Mouse (Mus musculus): ENCODE results near the gene Ccnt2. TPM values are rescaled to one million over a fixed set of nuclear protein-coding genes. Genes with fewer than 3 reads are reported as not detected.
"Not testable (repeated sequence)": the region's sequence is repeated elsewhere in the genome, so short reads cannot be mapped to it uniquely, and the experiment has no call there.

The Ccnt2 gene
- polyA plus RNA-seq, 1 experiment from 2014 or later = 80.8 TPM

- Histone ChIP-seq H3K4me3 (replicated peaks; ENCODE audit: low read length) (no peak overlapping the region), H3K27ac (ENCODE audit: low read length) (no peak overlapping the region), H3K27me3 (ENCODE audit: control insufficient read depth, insufficient read depth, low read length) (no peaks in the 10 kb centered on the region), H3K4me2 (ENCODE audit: low read depth, low read length) (no peak overlapping the region), H3K4me1 (ENCODE audit: control insufficient read depth, insufficient read depth, low read length) (no peaks in the 10 kb centered on the region), H3K36me3 (ENCODE audit: control insufficient read depth, insufficient read depth, low read length) (no peaks in the 10 kb centered on the region), H3K9ac (ENCODE audit: low read length) (no peak overlapping the region), H3K9me3 (replicated peaks; ENCODE audit: control insufficient read depth, low read length) (no peaks in the 10 kb centered on the region)
- ATAC-seq (ENCODE audit: insufficient read depth, low FRiP score) = peak; percentile 64; the same call in 1 of the 2 replicates
- 65% methylated on average over 5 of the region's 5 CpGs for WGBS
These were observed 17.4 kb upstream of the Ccnt2 start for GRCm38 (mm10) chr1:127756331-127757163.

GRCm38 (mm10) chr1:127757164-127757545 is 16.8 kb upstream of the Ccnt2 start:
- H3K4me3 ChIP-seq (replicated peaks; ENCODE audit: low read length); H3K4me1 ChIP-seq (ENCODE audit: control insufficient read depth, insufficient read depth, low read length); ATAC-seq (ENCODE audit: insufficient read depth, low FRiP score); H3K9ac ChIP-seq (ENCODE audit: low read length); H3K27me3 ChIP-seq (ENCODE audit: control insufficient read depth, insufficient read depth, low read length); H3K36me3 ChIP-seq (ENCODE audit: control insufficient read depth, insufficient read depth, low read length); H3K4me2 ChIP-seq (ENCODE audit: low read depth, low read length); H3K9me3 ChIP-seq (replicated peaks; ENCODE audit: control insufficient read depth, low read length); H3K27ac ChIP-seq (ENCODE audit: low read length): not testable (repeated sequence)
- WGBS = 92% methylated on average over 3 of the region's 3 CpGs

GRCm38 (mm10) chr1:127765468-127765867 is 8.5 kb upstream of the Ccnt2 start:
- no peak for ATAC-seq (ENCODE audit: insufficient read depth, low FRiP score)
- no peaks in the 10 kb centered on the region for H3K4me1 ChIP-seq (ENCODE audit: control insufficient read depth, insufficient read depth, low read length)
- H3K27me3 ChIP-seq (ENCODE audit: control insufficient read depth, insufficient read depth, low read length) = no peaks in the 10 kb centered on the region
- H3K27ac ChIP-seq (ENCODE audit: low read length) = no peak overlapping the region
- WGBS = 63% methylated on average over 2 of the region's 2 CpGs
- no peaks in the 10 kb centered on the region for H3K9me3 ChIP-seq (replicated peaks; ENCODE audit: control insufficient read depth, low read length)
- no peak overlapping the region for H3K4me3 ChIP-seq (replicated peaks; ENCODE audit: low read length)
- H3K4me2 ChIP-seq (ENCODE audit: low read depth, low read length) = no peak overlapping the region
- no peaks in the 10 kb centered on the region for H3K36me3 ChIP-seq (ENCODE audit: control insufficient read depth, insufficient read depth, low read length)
- no peak overlapping the region for H3K9ac ChIP-seq (ENCODE audit: low read length)

- WGBS = 86% methylated on average over 2 of the region's 2 CpGs
- no peaks in the 10 kb centered on the region for H3K36me3 ChIP-seq (ENCODE audit: control insufficient read depth, insufficient read depth, low read length)
These were observed 7.2 kb upstream of the Ccnt2 start for GRCm38 (mm10) chr1:127766741-127767140.

GRCm38 (mm10) chr1:127773198-127773802 is 664 bp upstream of the Ccnt2 start:
- ATAC-seq (ENCODE audit: insufficient read depth, low FRiP score) = peak; percentile 0; the same call in 1 of the 2 replicates
- H3K27me3 ChIP-seq (ENCODE audit: control insufficient read depth, insufficient read depth, low read length) = no peaks in the 10 kb centered on the region
- peak overlapping the region; percentile 93 for H3K27ac ChIP-seq (ENCODE audit: low read length)
- H3K4me2 ChIP-seq (ENCODE audit: low read depth, low read length) = peak overlapping the region; percentile 84
- peaks cover 16% of the 10 kb centered on the region for H3K4me1 ChIP-seq (ENCODE audit: control insufficient read depth, insufficient read depth, low read length)
- WGBS = under 1% methylated on average over 14 of the region's 14 CpGs
- peak overlapping the region; percentile 82 for H3K4me3 ChIP-seq (replicated peaks; ENCODE audit: low read length)
- H3K9me3 ChIP-seq (replicated peaks; ENCODE audit: control insufficient read depth, low read length) = no peaks in the 10 kb centered on the region
- peak overlapping the region; percentile 80 for H3K9ac ChIP-seq (ENCODE audit: low read length)
- H3K36me3 ChIP-seq (ENCODE audit: control insufficient read depth, insufficient read depth, low read length) = no peaks in the 10 kb centered on the region

More at GRCm38 (mm10) chr1:127766741-127767140, 7.2 kb upstream of the Ccnt2 start:
- ATAC-seq (ENCODE audit: insufficient read depth, low FRiP score) = no peak
- Histone ChIP-seq H3K4me1 (ENCODE audit: control insufficient read depth, insufficient read depth, low read length) (no peaks in the 10 kb centered on the region), H3K9me3 (replicated peaks; ENCODE audit: control insufficient read depth, low read length) (no peaks in the 10 kb centered on the region), H3K9ac (ENCODE audit: low read length) (no peak overlapping the region), H3K4me3 (replicated peaks; ENCODE audit: low read length) (no peak overlapping the region), H3K27ac (ENCODE audit: low read length) (no peak overlapping the region), H3K27me3 (ENCODE audit: control insufficient read depth, insufficient read depth, low read length) (no peaks in the 10 kb centered on the region), H3K4me2 (ENCODE audit: low read depth, low read length) (no peak overlapping the region)

GRCm38 (mm10) chr1:127774501-127774880 is 527 bp downstream of the Ccnt2 start:
- H3K27ac ChIP-seq (ENCODE audit: low read length) = peak overlapping the region; percentile 92
- peak overlapping the region; percentile 91 for H3K9ac ChIP-seq (ENCODE audit: low read length)
- peak; percentile 18 for ATAC-seq (ENCODE audit: insufficient read depth, low FRiP score)
- WGBS = under 1% methylated on average over 31 of the region's 31 CpGs
- H3K36me3 ChIP-seq (ENCODE audit: control insufficient read depth, insufficient read depth, low read length) = no peaks in the 10 kb centered on the region
- H3K4me2 ChIP-seq (ENCODE audit: low read depth, low read length) = peak overlapping the region; percentile 70
- H3K4me1 ChIP-seq (ENCODE audit: control insufficient read depth, insufficient read depth, low read length) = peaks cover 19% of the 10 kb centered on the region
- H3K9me3 ChIP-seq (replicated peaks; ENCODE audit: control insufficient read depth, low read length) = no peaks in the 10 kb centered on the region
- H3K4me3 ChIP-seq (replicated peaks; ENCODE audit: low read length) = peak overlapping the region; percentile 82
- no peaks in the 10 kb centered on the region for H3K27me3 ChIP-seq (ENCODE audit: control insufficient read depth, insufficient read depth, low read length)

GRCm38 (mm10) chr1:127775206-127775720 is 1.3 kb downstream of the Ccnt2 start:
- WGBS = 7% methylated on average over 10 of the region's 10 CpGs
- peak overlapping the region; percentile 82 for H3K4me3 ChIP-seq (replicated peaks; ENCODE audit: low read length)

GRCm38 (mm10) chr1:127776246-127776645 is 2.3 kb downstream of the Ccnt2 start:
- peak overlapping the region; percentile 8; the same call in 1 of the 2 replicates for H3K4me3 ChIP-seq (replicated peaks; ENCODE audit: low read length)
- H3K27me3 ChIP-seq (ENCODE audit: control insufficient read depth, insufficient read depth, low read length) = no peaks in the 10 kb centered on the region
- peaks cover 22% of the 10 kb centered on the region for H3K4me1 ChIP-seq (ENCODE audit: control insufficient read depth, insufficient read depth, low read length)
- H3K27ac ChIP-seq (ENCODE audit: low read length) = 0 out of 2 replicates have a peak overlapping the region, but pooled peaks have one; percentile 21
- 46% methylated on average over 6 of the region's 6 CpGs for WGBS
- ATAC-seq (ENCODE audit: insufficient read depth, low FRiP score) = no peak
- H3K9ac ChIP-seq (ENCODE audit: low read length) = no peak overlapping the region
- H3K4me2 ChIP-seq (ENCODE audit: low read depth, low read length) = peak overlapping the region; percentile 41
- no peaks in the 10 kb centered on the region for H3K9me3 ChIP-seq (replicated peaks; ENCODE audit: control insufficient read depth, low read length)
- H3K36me3 ChIP-seq (ENCODE audit: control insufficient read depth, insufficient read depth, low read length) = no peaks in the 10 kb centered on the region

More at GRCm38 (mm10) chr1:127775206-127775720, 1.3 kb downstream of the Ccnt2 start:
- Histone ChIP-seq H3K9ac (ENCODE audit: low read length) (peak overlapping the region; percentile 61), H3K4me2 (ENCODE audit: low read depth, low read length) (peak overlapping the region; percentile 70), H3K27me3 (ENCODE audit: control insufficient read depth, insufficient read depth, low read length) (no peaks in the 10 kb centered on the region), H3K4me1 (ENCODE audit: control insufficient read depth, insufficient read depth, low read length) (peaks cover 22% of the 10 kb centered on the region), H3K27ac (ENCODE audit: low read length) (no peak overlapping the region), H3K36me3 (ENCODE audit: control insufficient read depth, insufficient read depth, low read length) (no peaks in the 10 kb centered on the region), H3K9me3 (replicated peaks; ENCODE audit: control insufficient read depth, low read length) (no peaks in the 10 kb centered on the region)
- ATAC-seq (ENCODE audit: insufficient read depth, low FRiP score) = no peak

GRCm38 (mm10) chr1:127778611-127779010 is 4.6 kb downstream of the Ccnt2 start:
- Histone ChIP-seq H3K4me1 (ENCODE audit: control insufficient read depth, insufficient read depth, low read length) (peaks cover 21% of the 10 kb centered on the region), H3K27ac (ENCODE audit: low read length) (no peak overlapping the region), H3K27me3 (ENCODE audit: control insufficient read depth, insufficient read depth, low read length) (no peaks in the 10 kb centered on the region), H3K36me3 (ENCODE audit: control insufficient read depth, insufficient read depth, low read length) (no peaks in the 10 kb centered on the region), H3K9ac (ENCODE audit: low read length) (no peak overlapping the region), H3K9me3 (replicated peaks; ENCODE audit: control insufficient read depth, low read length) (no peaks in the 10 kb centered on the region), H3K4me2 (ENCODE audit: low read depth, low read length) (no peak overlapping the region), H3K4me3 (replicated peaks; ENCODE audit: low read length) (no peak overlapping the region)
- WGBS = 93% methylated on average over 3 of the region's 3 CpGs
- no peak for ATAC-seq (ENCODE audit: insufficient read depth, low FRiP score)
